Mouse (Mus musculus): ENCODE data around the gene Fgfr2. TPM values are rescaled to one million over a fixed set of nuclear protein-coding genes. Genes with fewer than 3 reads are reported as not detected.
A peak's percentile ranks its signal among the peaks of the same experiment; 100 is the strongest.

Fgfr2 gene
- polyA plus RNA-seq, 1 experiment: 1.7 TPM

DNA sequence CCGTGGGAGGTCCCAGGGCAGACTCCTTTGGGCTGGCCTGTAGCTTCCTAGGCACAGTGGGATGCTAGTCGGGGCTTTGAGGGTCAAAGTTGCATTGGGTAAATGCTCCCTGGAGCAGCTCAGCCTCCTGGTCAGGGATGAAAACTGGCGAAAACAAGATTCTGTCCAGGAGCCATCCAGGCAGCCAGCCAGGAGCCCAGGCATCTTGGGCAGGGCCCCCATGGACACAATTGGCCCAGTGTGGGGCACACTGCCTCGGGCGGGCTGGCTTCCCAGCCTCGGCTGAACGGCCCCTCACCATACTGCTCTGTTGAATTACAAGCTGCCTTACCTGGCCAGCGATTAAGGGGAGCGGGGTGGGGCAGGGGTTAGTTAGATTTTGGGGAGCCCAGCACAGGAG, 430.4 kb downstream of the Fgfr2 start:
- H3K36me3 ChIP-seq (ENCODE audit: control insufficient read depth, insufficient read depth): no peaks in the 10 kb centered on the region
- no peaks in the 10 kb centered on the region for H3K79me2 ChIP-seq (ENCODE audit: control insufficient read depth, insufficient read depth)
- H3K79me3 ChIP-seq (ENCODE audit: low read depth): no peaks in the 10 kb centered on the region
- H3ac ChIP-seq (ENCODE audit: control insufficient read depth, insufficient read length, low read depth): no peak overlapping the region
- TF ChIP-seq MYOG (IDR thresholded peaks at IDR 0.05; ENCODE audit: control insufficient read depth, extremely low read depth, insufficient read length) (no peak), CEBPB (IDR thresholded peaks at IDR 0.05; ENCODE audit: low read depth) (no peak), MYOD1 (IDR thresholded peaks at IDR 0.05; ENCODE audit: control insufficient read depth, insufficient read length, low read depth) (no peak), CTCF (IDR thresholded peaks at IDR 0.05; ENCODE audit: control insufficient read depth, insufficient read depth, insufficient read length) (no peak), FOSL1 (IDR thresholded peaks at IDR 0.05; ENCODE audit: insufficient read depth, low read length, poor library complexity, severe bottlenecking) (no peak), MAX (IDR thresholded peaks at IDR 0.05) (no peak)
- no peak overlapping the region for H3K4me3 ChIP-seq (ENCODE audit: insufficient read depth, poor library complexity, severe bottlenecking)
- no peaks in the 10 kb centered on the region for H3K27me3 ChIP-seq (ENCODE audit: control insufficient read depth, insufficient read depth, insufficient read length)

DNA sequence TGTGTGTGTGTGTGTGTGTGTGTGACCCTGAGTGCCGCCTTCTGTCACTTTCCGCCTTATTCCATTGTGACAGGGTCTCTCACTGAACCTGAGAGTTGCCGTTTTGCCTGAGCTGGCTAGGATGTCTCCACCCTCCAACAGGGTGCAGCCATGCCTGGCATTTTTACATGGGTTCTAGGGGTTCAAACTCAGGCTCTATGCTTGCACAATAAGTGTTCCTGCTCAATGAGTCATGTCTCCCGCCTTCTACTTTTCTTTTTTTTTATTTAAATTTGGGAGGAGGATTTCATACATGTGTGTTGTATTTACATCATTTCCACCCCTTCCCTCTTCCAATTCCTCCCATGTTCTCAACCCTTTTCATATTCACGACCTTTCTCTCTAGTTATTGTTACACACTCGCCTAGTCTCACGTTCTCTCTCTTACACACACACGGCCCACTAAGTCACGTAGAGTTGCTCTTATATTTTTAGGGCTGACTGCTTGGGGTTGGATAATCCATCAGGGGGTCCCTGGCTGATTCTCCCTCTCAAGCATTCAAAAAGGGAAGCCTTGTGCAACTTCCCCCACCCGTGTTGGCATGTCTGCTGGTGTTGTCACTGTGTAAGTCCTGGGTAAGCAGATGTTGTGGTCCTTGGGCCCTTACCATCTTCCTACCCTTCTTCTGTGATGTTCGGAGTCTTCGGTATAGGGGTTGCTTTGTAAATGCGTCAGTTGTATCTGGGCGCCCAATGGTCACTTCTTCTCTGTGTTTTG, 432.3 kb downstream of the Fgfr2 start:
- Histone ChIP-seq H3K27me3 (ENCODE audit: control insufficient read depth, insufficient read depth, insufficient read length) (no peaks in the 10 kb centered on the region), H3K36me3 (ENCODE audit: control insufficient read depth, insufficient read depth) (no peaks in the 10 kb centered on the region), H3K79me3 (ENCODE audit: low read depth) (no peaks in the 10 kb centered on the region), H3ac (ENCODE audit: control insufficient read depth, insufficient read length, low read depth) (no peak overlapping the region), H3K4me3 (ENCODE audit: insufficient read depth, poor library complexity, severe bottlenecking) (no peak overlapping the region), H3K79me2 (ENCODE audit: control insufficient read depth, insufficient read depth) (no peaks in the 10 kb centered on the region)
- TF ChIP-seq FOSL1 (IDR thresholded peaks at IDR 0.05; ENCODE audit: insufficient read depth, low read length, poor library complexity, severe bottlenecking): no peak
- no peak for TF ChIP-seq CTCF (IDR thresholded peaks at IDR 0.05; ENCODE audit: control insufficient read depth, insufficient read depth, insufficient read length)
- no peak for TF ChIP-seq MAX (IDR thresholded peaks at IDR 0.05)
- peak; percentile 59 for TF ChIP-seq CEBPB (IDR thresholded peaks at IDR 0.05; ENCODE audit: low read depth)

DNA sequence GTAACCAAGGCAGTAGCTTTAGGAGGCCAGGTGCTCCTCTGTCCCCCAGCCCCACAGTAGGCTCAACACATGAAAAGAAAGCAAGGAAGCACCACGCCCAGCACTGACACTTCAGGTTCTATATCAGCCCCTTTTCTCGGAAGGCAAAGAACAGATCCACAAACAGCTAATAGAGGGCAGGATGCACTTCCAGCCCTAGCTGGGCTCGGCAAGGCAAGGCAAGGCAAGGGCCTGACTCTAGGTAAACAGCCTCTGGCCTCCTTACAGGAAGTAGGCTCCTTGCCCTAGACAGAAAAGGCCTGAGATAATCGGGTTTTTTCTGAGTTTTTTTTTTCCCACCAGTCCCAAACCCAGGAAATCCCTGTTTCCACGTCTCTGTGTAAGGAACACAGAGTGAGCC, 433.4 kb downstream of the Fgfr2 start:
- H3K36me3 ChIP-seq (ENCODE audit: control insufficient read depth, insufficient read depth): no peaks in the 10 kb centered on the region
- H3K4me3 ChIP-seq (ENCODE audit: insufficient read depth, poor library complexity, severe bottlenecking): no peak overlapping the region
- no peaks in the 10 kb centered on the region for H3K79me2 ChIP-seq (ENCODE audit: control insufficient read depth, insufficient read depth)
- no peaks in the 10 kb centered on the region for H3K79me3 ChIP-seq (ENCODE audit: low read depth)
- H3ac ChIP-seq (ENCODE audit: control insufficient read depth, insufficient read length, low read depth): no peak overlapping the region
- no peaks in the 10 kb centered on the region for H3K27me3 ChIP-seq (ENCODE audit: control insufficient read depth, insufficient read depth, insufficient read length)
- TF ChIP-seq CTCF (IDR thresholded peaks at IDR 0.05; ENCODE audit: control insufficient read depth, insufficient read depth, insufficient read length): no peak
- no peak for TF ChIP-seq MYOD1 (IDR thresholded peaks at IDR 0.05; ENCODE audit: control insufficient read depth, insufficient read length, low read depth)
- no peak for TF ChIP-seq CEBPB (IDR thresholded peaks at IDR 0.05; ENCODE audit: low read depth)

DNA sequence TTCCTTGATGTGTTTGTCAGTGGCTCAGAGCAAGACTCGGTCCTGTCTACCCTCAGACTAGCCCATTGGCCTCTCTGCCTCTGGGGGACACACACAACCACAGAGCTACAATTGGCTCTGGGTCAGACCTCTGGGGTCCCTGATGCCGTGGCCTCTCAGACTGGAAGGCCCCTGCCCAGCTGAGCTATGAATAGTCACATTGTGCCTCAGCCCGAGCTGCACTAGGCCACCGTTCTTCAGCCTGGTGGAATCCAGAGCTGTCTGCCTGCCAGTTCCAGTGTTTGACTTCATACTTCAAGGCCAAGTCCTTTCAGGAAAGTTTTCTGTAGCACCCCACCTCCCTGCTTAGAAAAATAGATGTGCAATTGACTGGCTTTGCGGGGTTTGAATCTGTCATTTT, 434.4 kb downstream of the Fgfr2 start:
- no peaks in the 10 kb centered on the region for H3K79me3 ChIP-seq (ENCODE audit: low read depth)
- H3K79me2 ChIP-seq (ENCODE audit: control insufficient read depth, insufficient read depth): no peaks in the 10 kb centered on the region
- no peak overlapping the region for H3ac ChIP-seq (ENCODE audit: control insufficient read depth, insufficient read length, low read depth)
- no peaks in the 10 kb centered on the region for H3K27me3 ChIP-seq (ENCODE audit: control insufficient read depth, insufficient read depth, insufficient read length)
- no peak overlapping the region for H3K4me3 ChIP-seq (ENCODE audit: insufficient read depth, poor library complexity, severe bottlenecking)
- H3K36me3 ChIP-seq (ENCODE audit: control insufficient read depth, insufficient read depth): no peaks in the 10 kb centered on the region
- TF ChIP-seq CEBPB (IDR thresholded peaks at IDR 0.05; ENCODE audit: low read depth): no peak
- TF ChIP-seq MYOD1 (IDR thresholded peaks at IDR 0.05; ENCODE audit: control insufficient read depth, insufficient read length, low read depth): no peak
- TF ChIP-seq MAX (IDR thresholded peaks at IDR 0.05): no peak
- no peak for TF ChIP-seq MYOG (IDR thresholded peaks at IDR 0.05; ENCODE audit: control insufficient read depth, extremely low read depth, insufficient read length)
- no peak for TF ChIP-seq FOSL1 (IDR thresholded peaks at IDR 0.05; ENCODE audit: insufficient read depth, low read length, poor library complexity, severe bottlenecking)
- no peak for TF ChIP-seq USF1 (IDR thresholded peaks at IDR 0.05; ENCODE audit: low read depth)
- no peak for TF ChIP-seq CTCF (IDR thresholded peaks at IDR 0.05; ENCODE audit: control insufficient read depth, insufficient read depth, insufficient read length)

DNA sequence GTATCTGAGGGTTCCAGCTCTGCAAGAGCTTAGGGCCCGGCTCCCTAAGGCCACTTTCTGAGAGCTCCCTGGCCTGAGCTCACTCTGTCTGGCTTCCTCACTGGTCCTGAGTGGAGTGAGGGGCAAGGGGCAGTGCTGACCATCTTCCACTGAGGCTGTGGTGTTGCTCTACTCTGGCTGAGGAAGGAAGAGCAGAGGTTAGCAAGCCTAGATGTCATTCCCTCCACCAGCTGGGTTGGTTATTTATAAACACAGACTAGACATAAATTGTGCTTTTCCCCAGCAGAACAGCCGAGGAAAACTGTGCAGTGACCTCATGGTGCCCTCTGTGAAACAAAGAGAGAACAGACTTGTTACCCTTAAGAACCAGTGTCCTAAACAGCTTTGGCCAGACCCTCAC, 435.3 kb downstream of the Fgfr2 start:
- no peaks in the 10 kb centered on the region for H3K79me2 ChIP-seq (ENCODE audit: control insufficient read depth, insufficient read depth)
- H3K36me3 ChIP-seq (ENCODE audit: control insufficient read depth, insufficient read depth): no peaks in the 10 kb centered on the region
- H3K4me3 ChIP-seq (ENCODE audit: insufficient read depth, poor library complexity, severe bottlenecking): no peak overlapping the region
- no peaks in the 10 kb centered on the region for H3K27me3 ChIP-seq (ENCODE audit: control insufficient read depth, insufficient read depth, insufficient read length)
- no peaks in the 10 kb centered on the region for H3K79me3 ChIP-seq (ENCODE audit: low read depth)
- H3ac ChIP-seq (ENCODE audit: control insufficient read depth, insufficient read length, low read depth): no peak overlapping the region
- TF ChIP-seq MYOG (IDR thresholded peaks at IDR 0.05; ENCODE audit: control insufficient read depth, extremely low read depth, insufficient read length) (no peak), CEBPB (IDR thresholded peaks at IDR 0.05; ENCODE audit: low read depth) (no peak), CTCF (IDR thresholded peaks at IDR 0.05; ENCODE audit: control insufficient read depth, insufficient read depth, insufficient read length) (no peak), MYOD1 (IDR thresholded peaks at IDR 0.05; ENCODE audit: control insufficient read depth, insufficient read length, low read depth) (no peak), USF1 (IDR thresholded peaks at IDR 0.05; ENCODE audit: low read depth) (no peak), FOSL1 (IDR thresholded peaks at IDR 0.05; ENCODE audit: insufficient read depth, low read length, poor library complexity, severe bottlenecking) (no peak), MAX (IDR thresholded peaks at IDR 0.05) (no peak)

DNA sequence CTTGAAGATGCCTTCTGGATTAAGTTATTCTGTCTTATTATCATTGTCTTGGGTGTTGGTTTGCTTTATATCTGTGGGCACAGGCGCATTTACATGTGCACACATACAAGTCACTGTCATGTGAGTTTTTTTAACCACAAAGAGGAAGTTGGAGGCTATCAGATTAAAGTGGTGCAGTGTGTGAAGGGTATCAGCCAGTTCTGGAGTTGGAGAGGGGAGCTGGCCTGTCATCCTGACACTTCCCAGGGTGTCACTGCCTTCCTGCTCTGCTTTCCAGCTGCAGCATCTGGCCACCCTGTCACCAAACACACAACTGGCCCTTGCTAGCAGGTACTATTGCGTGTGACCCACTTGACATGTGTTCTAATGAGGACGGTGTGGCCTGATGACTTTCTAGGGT, 436.6 kb downstream of the Fgfr2 start:
- no peaks in the 10 kb centered on the region for H3K36me3 ChIP-seq (ENCODE audit: control insufficient read depth, insufficient read depth)
- H3K4me3 ChIP-seq (ENCODE audit: insufficient read depth, poor library complexity, severe bottlenecking): no peak overlapping the region
- TF ChIP-seq USF1 (IDR thresholded peaks at IDR 0.05; ENCODE audit: low read depth) (no peak), MAX (IDR thresholded peaks at IDR 0.05) (no peak), MYOD1 (IDR thresholded peaks at IDR 0.05; ENCODE audit: control insufficient read depth, insufficient read length, low read depth) (no peak), CTCF (IDR thresholded peaks at IDR 0.05; ENCODE audit: control insufficient read depth, insufficient read depth, insufficient read length) (no peak), CEBPB (IDR thresholded peaks at IDR 0.05; ENCODE audit: low read depth) (no peak), MYOG (IDR thresholded peaks at IDR 0.05; ENCODE audit: control insufficient read depth, extremely low read depth, insufficient read length) (no peak), FOSL1 (IDR thresholded peaks at IDR 0.05; ENCODE audit: insufficient read depth, low read length, poor library complexity, severe bottlenecking) (no peak)
- no peaks in the 10 kb centered on the region for H3K79me3 ChIP-seq (ENCODE audit: low read depth)
- H3K27me3 ChIP-seq (ENCODE audit: control insufficient read depth, insufficient read depth, insufficient read length): no peaks in the 10 kb centered on the region
- H3ac ChIP-seq (ENCODE audit: control insufficient read depth, insufficient read length, low read depth): no peak overlapping the region
- no peaks in the 10 kb centered on the region for H3K79me2 ChIP-seq (ENCODE audit: control insufficient read depth, insufficient read depth)
